In the genomic region with DNA sequence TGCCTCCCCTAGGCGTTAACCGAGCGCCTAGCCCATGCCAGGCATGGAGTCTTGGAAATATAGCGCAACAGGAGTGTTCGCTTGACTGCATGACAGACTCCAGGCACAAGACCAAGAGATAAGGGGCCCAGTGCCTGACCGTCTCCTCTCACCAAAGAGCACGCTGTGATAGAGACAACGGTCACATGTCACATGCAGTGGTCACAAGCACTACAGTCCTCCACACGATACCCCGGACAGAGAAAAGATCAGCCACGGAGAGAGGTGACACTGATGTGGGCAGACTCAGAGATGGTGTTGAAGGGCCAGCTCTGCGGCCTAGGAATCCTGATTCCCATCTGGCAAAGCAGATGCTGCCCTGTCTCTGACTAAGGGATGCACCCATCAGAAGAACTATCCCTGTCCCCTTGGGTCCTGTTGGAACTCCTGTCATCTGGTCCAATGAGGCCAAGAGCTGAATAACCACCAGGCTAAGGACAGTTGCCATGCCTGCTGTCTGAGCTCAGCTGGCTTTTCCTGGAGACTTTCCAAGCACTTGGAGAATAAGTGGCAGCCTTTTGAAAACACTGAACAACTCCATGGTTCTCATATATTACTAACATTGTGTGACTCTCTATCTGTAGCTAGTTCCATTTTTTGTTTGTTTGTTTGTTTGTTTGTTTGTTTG, we compare ENCODE assay signal across 14 mouse cellular contexts. TPM values are rescaled to one million over a fixed set of nuclear protein-coding genes. Genes with fewer than 3 reads are reported as not detected.
DNase-seq lines count a peak whose midpoint lies in the region; ATAC-seq and TF ChIP-seq lines count a peak whose summit lies in the region.
"Had no signal": no experiment of that assay in that cellular context is flagged by ENCODE, and none has a peak within 500 bp of the region (broad histone marks: within the 10 kb centered on the region; RNA-seq: fewer than 3 reads in every experiment).

No protein-coding gene starts in this region.

- ATAC-seq in hindbrain, postnatal 0 days, result peak; percentile 10; the same call in 1 of the 2 replicates
- ATAC-seq in hindbrain, embryonic 11.5 days (ENCODE audit: low FRiP score), result no peak
- ATAC-seq in kidney, embryonic 14.5 days (ENCODE audit: low FRiP score, low TSS enrichment), result no peak
- ATAC-seq: midbrain, embryonic 16.5 days had no signal

- no peak for TF ChIP-seq CTCF in hindbrain, postnatal 0 days (IDR thresholded peaks at IDR 0.05; ENCODE audit: low read depth)
- no peak for TF ChIP-seq CTCF in heart, adult 2 months (IDR thresholded peaks at IDR 0.05)

- no peaks in the 10 kb centered on the region for H3K36me3 ChIP-seq in hindbrain, postnatal 0 days (ENCODE audit: insufficient read depth, low read length)
- H3K36me3 ChIP-seq in hindbrain, embryonic 11.5 days (ENCODE audit: control insufficient read depth, insufficient read depth, low read length), result no peaks in the 10 kb centered on the region
- H3K36me3 ChIP-seq in heart, adult 2 months (ENCODE audit: control insufficient read depth, insufficient read depth, low read length), result no peaks in the 10 kb centered on the region
- no peaks in the 10 kb centered on the region for H3K36me3 ChIP-seq in kidney, embryonic 14.5 days (ENCODE audit: control insufficient read depth, insufficient read depth, low read length)
- H3K36me3 ChIP-seq: embryonic facial prominence, embryonic 13.5 days; hindbrain, embryonic 12.5 days; liver, embryonic 15.5 days had no signal

- no peaks in the 10 kb centered on the region for H3K79me2 ChIP-seq in heart, adult 2 months (replicated peaks; ENCODE audit: control insufficient read depth, insufficient read depth, low read length)

- no peaks in the 10 kb centered on the region for H3K27me3 ChIP-seq in hindbrain, postnatal 0 days (ENCODE audit: insufficient read depth, low read length)
- no peaks in the 10 kb centered on the region for H3K27me3 ChIP-seq in hindbrain, embryonic 11.5 days (ENCODE audit: control insufficient read depth, insufficient read depth, low read length)
- no peaks in the 10 kb centered on the region for H3K27me3 ChIP-seq in heart, adult 2 months (ENCODE audit: control insufficient read depth, insufficient read depth, low read length)
- no peaks in the 10 kb centered on the region for H3K27me3 ChIP-seq in kidney, embryonic 14.5 days (ENCODE audit: control insufficient read depth, insufficient read depth, low read length)
- H3K27me3 ChIP-seq: embryonic facial prominence, embryonic 13.5 days; liver, embryonic 15.5 days had no signal

- no peak overlapping the region for H3K4me2 ChIP-seq in hindbrain, postnatal 0 days (ENCODE audit: low read depth, low read length)
- no peak overlapping the region for H3K4me2 ChIP-seq in hindbrain, embryonic 11.5 days (replicated peaks; ENCODE audit: low read depth, low read length)
- no peak overlapping the region for H3K4me2 ChIP-seq in kidney, embryonic 14.5 days (replicated peaks; ENCODE audit: low read depth, low read length)
- H3K4me2 ChIP-seq: embryonic facial prominence, embryonic 13.5 days; hindbrain, embryonic 12.5 days; liver, embryonic 15.5 days had no signal

- intact Hi-C loops in heart, adult 2 months (cut with DNase I), result no loop called here

- DNase-seq in hindbrain, postnatal 0 days (ENCODE audit: low spot score), result peak; percentile 81
- no peak for DNase-seq in hindbrain, embryonic 11.5 days (ENCODE audit: low spot score)
- DNase-seq in adipocyte (ENCODE audit: low spot score), result peak; percentile 76
- peak; percentile 51 to 69 for DNase-seq in heart, adult 2 months
- DNase-seq in heart, postnatal 4 days, result peak; percentile 63
- DNase-seq in thymus, postnatal 0 days (ENCODE audit: low spot score), result no peak
- DNase-seq: cerebellum, adult 9-11 months; kidney, postnatal 25 days had no signal

- H3K4me3 ChIP-seq in hindbrain, postnatal 0 days (ENCODE audit: low read length), result no peak overlapping the region
- H3K4me3 ChIP-seq in hindbrain, embryonic 11.5 days (ENCODE audit: low read depth, low read length), result no peak overlapping the region
- H3K4me3 ChIP-seq in heart, adult 2 months, result no peak overlapping the region
- no peak overlapping the region for H3K4me3 ChIP-seq in kidney, embryonic 14.5 days (ENCODE audit: low read length)
- H3K4me3 ChIP-seq: embryonic facial prominence, embryonic 13.5 days; hindbrain, embryonic 12.5 days; left cerebral cortex, adult 2 months; liver, embryonic 15.5 days had no signal

- H3K27ac ChIP-seq in hindbrain, postnatal 0 days, result no peak overlapping the region
- no peak overlapping the region for H3K27ac ChIP-seq in hindbrain, embryonic 11.5 days (ENCODE audit: low read depth, low read length)
- H3K27ac ChIP-seq in heart, adult 2 months, result peak overlapping the region; percentile 83
- H3K27ac ChIP-seq in kidney, embryonic 14.5 days (ENCODE audit: low read depth, low read length), result no peak overlapping the region
- H3K27ac ChIP-seq: embryonic facial prominence, embryonic 13.5 days; hindbrain, embryonic 12.5 days; left cerebral cortex, adult 2 months; liver, embryonic 15.5 days had no signal

- WGBS in hindbrain, postnatal 0 days, result 66% methylated on average over 12 of the region's 12 CpGs
- 95% methylated on average over 12 of the region's 12 CpGs for WGBS in hindbrain, embryonic 11.5 days
- WGBS in heart, adult 2 months, result 40% methylated on average over 12 of the region's 12 CpGs
- 90% methylated on average over 12 of the region's 12 CpGs for WGBS in kidney, embryonic 14.5 days

- no peak for TF ChIP-seq POLR2A in heart, adult 2 months (IDR thresholded peaks at IDR 0.05; ENCODE audit: insufficient read depth, low read depth, low read length)

- peak; percentile 94 for TF ChIP-seq EP300 in heart, adult 2 months (IDR thresholded peaks at IDR 0.05; ENCODE audit: insufficient read depth, low read depth, low read length)

- no peaks in the 10 kb centered on the region for H3K9me3 ChIP-seq in hindbrain, postnatal 0 days (ENCODE audit: low read length)
- no peaks in the 10 kb centered on the region for H3K9me3 ChIP-seq in hindbrain, embryonic 11.5 days (ENCODE audit: control insufficient read depth, low read length)
- H3K9me3 ChIP-seq in kidney, embryonic 14.5 days (ENCODE audit: control insufficient read depth, low read length), result no peaks in the 10 kb centered on the region
- H3K9me3 ChIP-seq: embryonic facial prominence, embryonic 13.5 days; hindbrain, embryonic 12.5 days; liver, embryonic 15.5 days had no signal

- H3K4me1 ChIP-seq in hindbrain, postnatal 0 days (ENCODE audit: insufficient read depth, low read length), result peaks cover 8% of the 10 kb centered on the region
- 0 out of 2 replicates have a peak, but pooled peaks cover 2% of the 10 kb centered on the region for H3K4me1 ChIP-seq in hindbrain, embryonic 11.5 days (replicated peaks; ENCODE audit: control insufficient read depth, insufficient read depth, low read length)
- peaks cover 8% of the 10 kb centered on the region for H3K4me1 ChIP-seq in heart, adult 2 months (ENCODE audit: control insufficient read depth, insufficient read depth, low read length)
- peaks cover 8% of the 10 kb centered on the region for H3K4me1 ChIP-seq in kidney, embryonic 14.5 days (ENCODE audit: control insufficient read depth, insufficient read depth, low read length)

- no peak overlapping the region for H3K9ac ChIP-seq in hindbrain, postnatal 0 days (replicated peaks; ENCODE audit: low read length)
- H3K9ac ChIP-seq in hindbrain, embryonic 11.5 days (ENCODE audit: low read depth, low read length), result no peak overlapping the region
- no peak overlapping the region for H3K9ac ChIP-seq in heart, adult 2 months (ENCODE audit: low read depth, low read length)
- H3K9ac ChIP-seq in kidney, embryonic 14.5 days (ENCODE audit: low read depth, low read length), result no peak overlapping the region
- H3K9ac ChIP-seq: embryonic facial prominence, embryonic 13.5 days; hindbrain, embryonic 12.5 days; liver, embryonic 15.5 days had no signal

RNA-seq across cellular contexts. Expression of gene Zfp36l1, which starts 23.6 kb away (rescaled TPM):
- 61.8 and 69.5 TPM in 2 replicates for total RNA-seq in hindbrain, postnatal 0 days (2014; rRNA removed)
- 64.6 and 65.9 TPM in 2 replicates for polyA plus RNA-seq in hindbrain, postnatal 0 days (2015; fragmentation: Nextera tagmentation; extraction: Ambion mirVana)
- polyA plus RNA-seq in hindbrain, embryonic 11.5 days (2014; fragmentation: Nextera tagmentation; extraction: Ambion mirVana), result 112 and 127 TPM in 2 replicates
- 10 to 100 TPM; 74.4 to 79.4 TPM for total RNA-seq in heart, adult 2 months (2021)
- 43.3 and 65.0 TPM in 2 replicates for polyA plus RNA-seq in heart, adult 2 months (2012; rRNA removed)
- total RNA-seq in heart, postnatal 4 days (2021), result 100 to 1,000 TPM; 174 to 188 TPM
- polyA plus RNA-seq in kidney, embryonic 14.5 days (2014; fragmentation: Nextera tagmentation; extraction: Ambion mirVana), result 166 and 175 TPM in 2 replicates
- polyA plus RNA-seq in thymus, postnatal 0 days (2015; fragmentation: Nextera tagmentation; extraction: Ambion mirVana), result 63.4 and 69.7 TPM in 2 replicates

Comparison
In these comparisons a context has a peak if more than half of its experiments do, and no peak if none do; other contexts are left out.
1. DNase-seq: peak in hindbrain, postnatal 0 days (single experiment), adipocyte (single experiment), heart, adult 2 months (2 of 2) and heart, postnatal 4 days (single experiment); none in hindbrain, embryonic 11.5 days (single experiment) and thymus, postnatal 0 days (single experiment).